Mouse (Mus musculus) liver, postnatal 0 days (tissue): ENCODE data around the gene 4931406P16Rik.

ENCODE experiments used
- CTCF ChIP-seq: sonication (generic); IDR thresholded peaks from 2 replicates; pipeline ENCODE4 v1.5.1; 2016; ENCODE audit warnings: antibody characterized with exemption, low read depth
- EP300 ChIP-seq: IDR thresholded peaks from 2 replicates; pipeline ENCODE4 v1.6.1; 2016; ENCODE audit warnings: antibody characterized with exemption, low read depth, mild to moderate bottlenecking

- no peak for TF ChIP-seq EP300
- TF ChIP-seq CTCF = no peak
These were observed 22.8 kb downstream of the 4931406P16Rik start for GRCm38 (mm10) chr7:34290450-34291151.
